Mouse (Mus musculus) intestine, embryonic 15.5 days (tissue): ENCODE results near the gene Taf8. TPM values are rescaled to one million over a fixed set of nuclear protein-coding genes. Genes with fewer than 3 reads are reported as not detected.

Experiments
- ATAC-seq: fragments of 200-750 bp; cut with Nextera tagmentation; 2 replicates; pipeline ENCODE4 v1.8.0; 2017; ENCODE audit warnings: moderate TSS enrichment, moderate library complexity
- H3K27ac ChIP-seq: fragments of 300-500 bp; sonication (generic); 2 replicates; pipeline ENCODE4 v1.5.1; 2015; ENCODE audit warnings: mild to moderate bottlenecking, inconsistent platforms
- H3K27me3 ChIP-seq: fragments of 300-500 bp; sonication (generic); replicated peaks from 2 replicates; pipeline ENCODE4 v1.6.1; 2015; ENCODE audit warnings: inconsistent platforms
- H3K36me3 ChIP-seq: fragments of 300-500 bp; sonication (generic); 2 replicates; pipeline ENCODE4 v1.6.1; 2015; ENCODE audit warnings: inconsistent platforms
- H3K4me1 ChIP-seq: fragments of 300-500 bp; sonication (generic); replicated peaks from 2 replicates; pipeline ENCODE4 v1.6.1; 2015; ENCODE audit warnings: inconsistent platforms
- H3K4me2 ChIP-seq: fragments of 300-500 bp; sonication (generic); replicated peaks from 2 replicates; pipeline ENCODE4 v1.6.1; 2015; ENCODE audit warnings: mild to moderate bottlenecking, inconsistent platforms
- H3K4me3 ChIP-seq: fragments of 300-500 bp; sonication (generic); replicated peaks from 2 replicates; pipeline ENCODE4 v1.5.1; 2015; ENCODE audit warnings: inconsistent platforms
- H3K9ac ChIP-seq: fragments of 300-500 bp; sonication (generic); 2 replicates; pipeline ENCODE4 v1.6.1; 2015; ENCODE audit warnings: inconsistent platforms
- H3K9me3 ChIP-seq: fragments of 300-500 bp; sonication (generic); 2 replicates; pipeline ENCODE4 v1.6.1; 2016; ENCODE audit warnings: inconsistent platforms
- WGBS: fragments of 180-500 bp; shearing (Covaris S2); methylation state at CpG from one replicate; pipeline ENCODE4 v1.1.7; 2015; 5-methylcytosine and 5-hydroxymethylcytosine counted together
- polyA plus RNA-seq: library from polyadenylated mRNA; unstranded; fragments of >200 nt; fragmentation: Nextera tagmentation; extraction: Ambion mirVana; gene quantifications from 2 replicates; pipeline ENCODE4 v1.2.1, GENCODE M21; 2015

Gene Taf8
- polyA plus RNA-seq: 20.4 and 21.9 TPM in 2 replicates

GRCm38 (mm10) chr17:47501946-47502706 lies at the start of gene Taf8:
Taf8 (minus strand) TSS chr17:47502292.
- H3K27ac ChIP-seq: peak within 1 kb of the TSS; percentile 79
- H3K36me3 ChIP-seq: peaks cover 13% of the 10 kb centered on the region
- peak within 1 kb of the TSS; percentile 87 for H3K4me2 ChIP-seq
- peak; percentile 96 for ATAC-seq
- 2% methylated on average over 40 of the region's 40 CpGs for WGBS
- no peaks in the 10 kb centered on the region for H3K9me3 ChIP-seq
- H3K4me1 ChIP-seq: peaks cover 27% of the 10 kb centered on the region
- no peaks in the 10 kb centered on the region for H3K27me3 ChIP-seq
- H3K9ac ChIP-seq: peak within 1 kb of the TSS; percentile 84
- peak within 1 kb of the TSS; percentile 74 for H3K4me3 ChIP-seq

GRCm38 (mm10) chr17:47551049-47551448 lies 49.0 kb upstream of the Taf8 start:
- Histone ChIP-seq H3K9me3 (no peaks in the 10 kb centered on the region), H3K4me2 (no peak overlapping the region), H3K36me3 (no peaks in the 10 kb centered on the region), H3K4me3 (no peak overlapping the region), H3K4me1 (peaks cover 4% of the 10 kb centered on the region; the same call in 1 of the 2 replicates), H3K9ac (no peak overlapping the region), H3K27ac (no peak overlapping the region), H3K27me3 (no peaks in the 10 kb centered on the region)
- ATAC-seq: peak; percentile 34; the same call in 1 of the 2 replicates
- 64% methylated on average over 7 of the region's 7 CpGs for whole genome bisulfite sequencing

DNA sequence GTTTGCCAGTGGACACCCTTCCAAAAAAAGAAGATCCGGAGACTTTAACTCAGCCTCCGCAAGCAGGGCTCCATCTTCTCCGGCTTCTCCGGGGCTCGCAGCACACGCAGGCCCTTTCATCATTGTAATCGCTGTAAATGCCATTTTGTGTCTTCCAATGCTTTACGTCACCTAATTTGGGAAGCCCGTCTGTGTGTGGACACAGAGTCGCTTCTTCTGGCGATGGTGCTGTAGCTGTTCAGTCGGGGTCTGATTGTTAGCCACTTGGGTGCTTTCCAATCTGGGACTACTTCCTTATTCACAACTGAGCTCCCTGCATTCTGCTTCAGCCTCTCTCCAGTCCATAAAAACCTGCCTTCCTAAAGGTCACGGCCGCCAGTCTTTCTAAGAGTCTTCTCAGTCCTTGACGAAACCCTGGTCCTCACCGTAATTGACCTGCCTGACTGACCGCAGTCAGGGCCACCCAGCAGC lies 43.8 kb upstream of the Taf8 start:
- Histone ChIP-seq H3K4me3 (no peak overlapping the region; the same call in 1 of the 2 replicates), H3K9me3 (no peaks in the 10 kb centered on the region), H3K4me2 (peak overlapping the region; percentile 37; the same call in 1 of the 2 replicates), H3K27me3 (no peaks in the 10 kb centered on the region), H3K27ac (peak overlapping the region; percentile 33; the same call in 1 of the 2 replicates), H3K9ac (peak overlapping the region; percentile 8; the same call in 1 of the 2 replicates), H3K4me1 (peaks cover 9% of the 10 kb centered on the region; the same call in 1 of the 2 replicates), H3K36me3 (no peaks in the 10 kb centered on the region)
- WGBS: 53% methylated on average over 17 of the region's 17 CpGs
- ATAC-seq: no peak

- Histone ChIP-seq H3K27me3 (no peaks in the 10 kb centered on the region), H3K36me3 (no peaks in the 10 kb centered on the region), H3K9ac (no peak overlapping the region), H3K4me3 (no peak overlapping the region), H3K4me2 (no peak overlapping the region), H3K27ac (no peak overlapping the region), H3K4me1 (peaks cover 9% of the 10 kb centered on the region; the same call in 1 of the 2 replicates), H3K9me3 (no peaks in the 10 kb centered on the region)
- 88% methylated on average over 12 of the region's 12 CpGs for WGBS
- ATAC-seq: no peak
Observed at GRCm38 (mm10) chr17:47545154-47545553, 43.1 kb upstream of the Taf8 start.

DNA sequence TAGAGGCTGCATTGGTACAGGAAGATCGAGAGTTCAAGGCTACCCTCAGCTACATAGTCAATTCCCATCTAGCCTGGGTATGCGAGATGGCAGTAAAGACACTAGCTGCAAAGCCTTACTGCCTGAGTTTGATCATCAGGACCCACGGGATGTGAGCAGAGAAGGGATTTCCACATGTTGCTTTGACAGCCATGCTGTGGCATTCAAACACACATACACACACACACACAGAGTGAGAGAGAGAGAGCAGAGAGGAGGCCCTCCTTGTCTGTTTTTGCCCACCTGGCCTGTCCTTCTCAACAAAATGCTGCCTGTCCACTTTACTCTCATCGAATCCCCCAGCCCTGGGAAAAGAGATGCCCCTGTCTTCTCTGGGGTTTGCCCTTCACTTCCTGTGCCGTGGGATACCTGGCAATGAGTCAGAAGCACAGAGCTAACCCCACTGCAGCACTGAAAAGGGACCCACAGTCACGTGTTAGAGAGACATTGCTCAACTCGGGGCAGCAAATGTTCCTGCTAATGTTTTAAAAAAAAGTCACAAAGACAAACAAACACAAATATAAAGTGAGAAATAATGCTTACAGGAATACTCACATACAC lies 41.1 kb upstream of the Taf8 start:
- Histone ChIP-seq H3K4me2 (no peak overlapping the region), H3K9me3 (no peaks in the 10 kb centered on the region), H3K27ac (no peak overlapping the region), H3K9ac (no peak overlapping the region), H3K4me3 (no peak overlapping the region), H3K27me3 (no peaks in the 10 kb centered on the region), H3K4me1 (peaks cover 9% of the 10 kb centered on the region; the same call in 1 of the 2 replicates), H3K36me3 (no peaks in the 10 kb centered on the region)
- no peak for ATAC-seq
- 67% methylated on average over 7 of the region's 7 CpGs for WGBS

DNA sequence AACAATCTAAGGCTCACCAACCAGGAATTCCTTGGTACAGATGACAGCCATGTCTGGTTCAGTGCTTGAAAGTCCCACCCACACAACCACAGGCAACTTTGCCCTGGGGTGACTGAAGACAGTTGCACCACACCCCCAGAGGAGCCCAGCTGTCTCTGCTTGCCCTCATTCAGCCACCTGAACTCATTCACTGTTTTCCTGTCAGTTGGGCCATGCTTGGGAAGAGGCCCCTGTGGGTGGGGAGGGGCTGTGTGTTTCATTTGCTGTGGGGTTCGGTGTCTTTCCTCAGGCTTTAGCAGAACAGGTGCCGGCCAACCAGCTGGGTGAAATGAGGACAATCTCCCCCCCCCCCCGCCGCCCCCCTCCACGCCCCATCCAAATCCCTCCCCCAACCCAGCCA lies 40.0 kb upstream of the Taf8 start:
- no peaks in the 10 kb centered on the region for H3K27me3 ChIP-seq
- no peak overlapping the region for H3K27ac ChIP-seq
- H3K9me3 ChIP-seq: no peaks in the 10 kb centered on the region
- ATAC-seq: no peak
- no peak overlapping the region for H3K9ac ChIP-seq
- WGBS: 64% methylated on average over 5 of the region's 5 CpGs
- no peaks in the 10 kb centered on the region for H3K36me3 ChIP-seq
- H3K4me2 ChIP-seq: no peak overlapping the region
- peaks cover 9% of the 10 kb centered on the region; the same call in 1 of the 2 replicates for H3K4me1 ChIP-seq
- no peak overlapping the region for H3K4me3 ChIP-seq

DNA sequence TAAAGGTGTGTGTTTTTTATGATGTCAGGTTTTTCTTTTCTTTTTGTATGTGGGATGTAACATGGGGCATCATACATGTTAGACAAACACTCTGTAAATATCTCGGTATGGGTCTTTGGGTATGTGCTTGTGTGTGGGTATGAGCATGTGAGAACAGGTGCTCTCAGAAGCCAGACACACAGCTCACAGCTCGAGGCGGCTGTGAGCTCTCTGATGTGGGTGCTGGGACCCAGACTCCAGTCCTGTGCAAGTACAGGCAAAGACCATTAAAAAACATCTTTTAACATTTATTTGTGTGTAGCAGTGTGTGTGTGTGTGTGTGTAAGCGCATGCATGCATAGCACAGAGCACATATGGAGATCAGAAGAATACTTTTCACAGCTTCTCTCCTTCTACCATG lies 37.0 kb upstream of the Taf8 start:
- H3K36me3 ChIP-seq: no peaks in the 10 kb centered on the region
- no peaks in the 10 kb centered on the region for H3K27me3 ChIP-seq
- no peak overlapping the region for H3K4me2 ChIP-seq
- H3K27ac ChIP-seq: no peak overlapping the region
- H3K4me1 ChIP-seq: peaks cover 12% of the 10 kb centered on the region; the same call in 1 of the 2 replicates
- H3K9ac ChIP-seq: no peak overlapping the region
- no peak overlapping the region for H3K4me3 ChIP-seq
- WGBS: 92% methylated on average over 4 of the region's 4 CpGs
- H3K9me3 ChIP-seq: no peaks in the 10 kb centered on the region
- no peak for ATAC-seq

DNA sequence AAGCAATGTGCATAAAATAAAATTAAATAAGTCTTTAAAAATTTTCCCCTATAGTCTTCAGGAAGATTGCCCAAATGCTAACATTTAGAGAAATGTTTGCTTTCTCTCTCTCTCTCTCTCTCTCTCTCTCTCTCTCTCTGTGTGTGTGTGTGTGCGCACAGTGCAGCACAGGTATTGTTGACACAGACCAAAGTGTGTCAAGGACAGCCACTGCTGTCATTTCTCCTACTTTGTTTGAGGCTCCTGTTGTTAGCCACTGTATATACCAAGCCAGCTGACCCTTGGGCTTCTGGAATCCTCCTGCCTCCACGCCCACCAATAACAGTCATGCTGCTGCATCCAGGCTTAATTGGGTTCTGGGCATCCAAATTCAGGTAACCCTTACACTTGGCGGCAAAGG lies 36.0 kb upstream of the Taf8 start:
- Histone ChIP-seq H3K9me3 (no peaks in the 10 kb centered on the region), H3K9ac (no peak overlapping the region; the same call in 1 of the 2 replicates), H3K4me1 (peaks cover 12% of the 10 kb centered on the region; the same call in 1 of the 2 replicates), H3K4me3 (no peak overlapping the region), H3K36me3 (no peaks in the 10 kb centered on the region), H3K4me2 (no peak overlapping the region), H3K27me3 (no peaks in the 10 kb centered on the region), H3K27ac (no peak overlapping the region)
- no peak for ATAC-seq
- whole genome bisulfite sequencing: 77% methylated on average over 3 of the region's 3 CpGs

DNA sequence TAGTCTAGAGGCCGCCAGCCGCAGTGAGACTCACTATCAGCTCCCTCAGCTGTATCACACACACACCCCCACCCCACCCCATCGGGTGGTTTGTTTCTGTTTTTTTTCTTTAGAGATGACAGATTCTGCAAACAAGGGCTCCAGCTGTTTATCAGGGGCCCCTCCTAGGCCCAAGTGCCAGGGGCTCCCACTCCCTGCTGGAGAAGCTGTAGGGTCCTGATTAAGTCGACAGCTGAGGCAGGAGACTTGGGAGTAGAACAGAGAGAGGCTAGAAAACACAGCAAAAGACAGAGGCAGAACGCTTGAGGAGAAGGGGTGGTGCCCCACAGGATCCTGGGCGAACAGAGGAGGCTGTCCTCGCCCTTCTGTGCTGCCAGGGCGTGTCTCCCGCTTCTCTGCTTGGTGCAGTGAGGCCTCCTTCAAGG lies 33.7 kb upstream of the Taf8 start:
- ATAC-seq: peak; percentile 79
- H3K36me3 ChIP-seq: no peaks in the 10 kb centered on the region
- no peak overlapping the region for H3K27ac ChIP-seq
- H3K4me3 ChIP-seq: no peak overlapping the region
- 56% methylated on average over 9 of the region's 9 CpGs for WGBS
- H3K9ac ChIP-seq: no peak overlapping the region
- no peak overlapping the region for H3K4me2 ChIP-seq
- H3K9me3 ChIP-seq: no peaks in the 10 kb centered on the region
- no peaks in the 10 kb centered on the region for H3K27me3 ChIP-seq
- H3K4me1 ChIP-seq: 0 out of 2 replicates have a peak, but pooled peaks cover 10% of the 10 kb centered on the region

DNA sequence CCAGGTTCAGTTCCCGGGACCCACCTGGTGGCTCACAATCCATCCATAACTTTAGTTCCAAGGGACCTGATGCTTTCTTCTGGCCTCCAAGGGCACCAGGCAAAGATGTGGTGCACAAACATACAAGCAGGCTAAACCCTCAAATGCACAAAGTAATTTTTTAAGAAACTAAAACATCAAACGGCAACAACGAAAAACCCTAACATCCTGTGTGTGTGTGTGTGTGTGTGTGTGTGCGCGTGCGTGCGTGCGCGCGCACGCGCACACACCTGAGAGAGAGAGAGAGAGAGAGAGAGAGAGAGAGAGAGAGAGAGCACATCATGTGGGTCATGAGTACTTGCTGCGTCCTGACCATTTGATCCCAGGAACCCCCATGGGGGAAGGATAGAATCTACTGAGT lies 31.6 kb upstream of the Taf8 start:
- no peak for ATAC-seq
- no peaks in the 10 kb centered on the region for H3K9me3 ChIP-seq
- H3K27ac ChIP-seq: no peak overlapping the region
- no peak overlapping the region for H3K4me2 ChIP-seq
- WGBS: 95% methylated on average over 13 of the region's 13 CpGs
- no peak overlapping the region for H3K4me3 ChIP-seq
- H3K4me1 ChIP-seq: 0 out of 2 replicates have a peak, but pooled peaks cover 10% of the 10 kb centered on the region
- no peak overlapping the region for H3K9ac ChIP-seq
- no peaks in the 10 kb centered on the region for H3K27me3 ChIP-seq
- no peaks in the 10 kb centered on the region for H3K36me3 ChIP-seq

DNA sequence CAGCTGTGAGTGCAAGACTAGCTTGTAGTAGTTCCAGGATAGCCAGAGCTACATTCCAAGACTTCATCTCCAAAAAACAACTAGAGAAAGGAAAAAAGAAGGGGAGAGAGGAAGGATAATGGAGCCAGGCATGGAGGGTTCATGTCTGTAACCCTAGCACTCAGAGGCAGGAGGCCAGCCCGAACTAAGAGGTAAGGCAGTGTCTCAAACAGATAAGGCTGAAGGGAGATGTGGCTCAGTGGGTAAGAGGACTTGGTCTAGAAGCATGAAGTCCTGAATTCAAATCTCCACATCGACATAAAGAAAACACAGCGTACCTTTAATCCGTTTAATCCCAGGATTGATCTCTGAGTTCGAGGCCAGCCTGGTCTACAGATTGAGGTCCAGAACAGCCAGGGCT lies 30.3 kb upstream of the Taf8 start:
- Histone ChIP-seq H3K4me2 (no peak overlapping the region), H3K4me1 (peaks cover 21% of the 10 kb centered on the region), H3K9me3 (no peaks in the 10 kb centered on the region), H3K4me3 (no peak overlapping the region), H3K36me3 (no peaks in the 10 kb centered on the region), H3K9ac (no peak overlapping the region), H3K27me3 (no peaks in the 10 kb centered on the region), H3K27ac (no peak overlapping the region)
- ATAC-seq: no peak
- 96% methylated on average over 5 of the region's 5 CpGs for WGBS

DNA sequence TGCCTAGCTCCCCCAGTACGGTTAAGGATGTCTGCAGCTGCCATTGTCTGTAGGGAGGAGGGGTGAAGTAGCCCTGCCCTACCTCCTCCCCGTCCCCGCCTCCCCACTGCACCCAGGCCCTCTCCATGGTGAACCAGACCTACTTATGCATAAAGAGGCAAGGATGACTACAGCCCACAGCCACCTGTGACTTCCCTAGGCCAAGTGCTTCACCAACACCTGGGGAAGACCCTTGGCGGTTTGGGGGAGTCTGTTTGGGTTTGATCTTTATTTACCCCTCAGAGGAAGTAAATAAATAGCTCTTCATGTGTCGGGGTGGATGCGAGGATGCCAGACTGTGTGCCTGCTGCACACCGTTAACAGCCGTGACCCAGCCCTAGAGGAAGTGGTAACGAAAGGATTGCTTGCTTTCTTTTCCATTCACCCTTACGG lies 29.3 kb upstream of the Taf8 start:
- no peaks in the 10 kb centered on the region for H3K9me3 ChIP-seq
- H3K9ac ChIP-seq: no peak overlapping the region
- no peaks in the 10 kb centered on the region for H3K27me3 ChIP-seq
- no peak overlapping the region for H3K27ac ChIP-seq
- H3K4me2 ChIP-seq: no peak overlapping the region
- 71% methylated on average over 10 of the region's 10 CpGs for WGBS
- peaks cover 28% of the 10 kb centered on the region for H3K4me1 ChIP-seq
- ATAC-seq: no peak
- H3K4me3 ChIP-seq: no peak overlapping the region
- no peaks in the 10 kb centered on the region for H3K36me3 ChIP-seq
